Mouse (Mus musculus) stomach, postnatal 0 days (tissue): ENCODE data around the gene Dpysl5.

ENCODE experiments used
- CTCF ChIP-seq: IDR thresholded peaks from 2 replicates; pipeline ENCODE4 v1.5.1; 2016; ENCODE audit warnings: antibody characterized with exemption, low read depth, mild to moderate bottlenecking, moderate library complexity
- EP300 ChIP-seq: optimal IDR thresholded peaks from 2 replicates; pipeline ENCODE3; 2016; ENCODE audit warnings: antibody characterized with exemption

DNA sequence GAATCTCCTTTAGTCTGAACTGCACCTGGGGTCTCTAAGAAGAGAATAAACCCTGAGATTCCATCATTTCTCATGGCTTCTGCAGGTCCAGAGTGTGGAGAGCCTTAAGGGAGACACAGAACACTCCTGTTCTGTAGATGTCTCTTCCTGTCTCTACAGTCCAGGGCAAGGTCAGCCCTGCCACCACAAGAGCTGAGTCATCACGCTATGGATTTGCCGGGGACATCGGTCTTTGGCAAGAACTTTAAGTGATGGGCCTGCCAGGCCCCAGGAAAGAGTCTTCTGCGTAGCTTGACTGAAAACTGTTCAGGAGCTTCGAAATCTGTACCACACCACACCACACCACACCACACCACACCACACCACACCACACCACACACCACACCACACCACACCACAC, 76.0 kb downstream of the Dpysl5 start:
- TF ChIP-seq EP300: no peak
- no peak for TF ChIP-seq CTCF
